Mouse (Mus musculus) myocyte (in vitro differentiated cells): ENCODE data around the gene Pet117. TPM values are rescaled to one million over a fixed set of nuclear protein-coding genes. Genes with fewer than 3 reads are reported as not detected.

Experiments used
- H3K27me3 ChIP-seq: one replicate; pipeline ENCODE4 v1.6.1; 2011; ENCODE audit not compliant: control insufficient read depth, insufficient read depth, insufficient read length
- H3K36me3 ChIP-seq: one replicate; pipeline ENCODE4 v1.6.1; 2011; ENCODE audit not compliant: control insufficient read depth, insufficient read depth
- H3K4me2 ChIP-seq: one replicate; pipeline ENCODE4 v1.6.1; 2011; ENCODE audit warnings: low read depth, control low read depth
- H3K4me3 ChIP-seq: one replicate; pipeline ENCODE4 v1.5.1; 2011; ENCODE audit warnings: mild to moderate bottlenecking, control low read depth, moderate library complexity
- H3K79me2 ChIP-seq: one replicate; pipeline ENCODE4 v1.6.1; 2011; ENCODE audit not compliant: control insufficient read depth, insufficient read depth
- H3ac ChIP-seq: one replicate; pipeline ENCODE4 v1.6.1; 2011; ENCODE audit not compliant: control insufficient read depth, insufficient read length
- CEBPB ChIP-seq: IDR thresholded peaks from 2 replicates; pipeline ENCODE4 v1.6.1; 2011; ENCODE audit warnings: mild to moderate bottlenecking, moderate library complexity; ENCODE audit not compliant: poor library complexity, insufficient read depth, severe bottlenecking
- E2F4 ChIP-seq: IDR thresholded peaks from one replicate; pipeline ENCODE4 v1.6.1; 2011; ENCODE audit warnings: mild to moderate bottlenecking, control low read depth, moderate library complexity; ENCODE audit not compliant: insufficient read depth
- MAX ChIP-seq: IDR thresholded peaks from one replicate; pipeline ENCODE4 v1.6.1; 2011; ENCODE audit warnings: low read depth, mild to moderate bottlenecking, control low read depth
- MYOD1 ChIP-seq, 3 experiments: IDR thresholded peaks; one replicate each; pipeline ENCODE4 v1.6.1; 2011; ENCODE audit warnings: control low read depth in 2 of 3, low read depth in 2 of 3, mild to moderate bottlenecking in 2 of 3, moderate library complexity in 1 of 3; ENCODE audit not compliant: insufficient read length in 2 of 3, control insufficient read depth in 1 of 3
- MYOG ChIP-seq, 3 experiments: IDR thresholded peaks; one replicate each; pipeline ENCODE4 v1.6.1; 2011; ENCODE audit warnings: control low read depth in 2 of 3, low read depth in 2 of 3, mild to moderate bottlenecking in 2 of 3; ENCODE audit not compliant: insufficient read length in 2 of 3, control insufficient read depth in 1 of 3, insufficient read depth in 1 of 3
- POLR2A ChIP-seq: IDR thresholded peaks from one replicate; pipeline ENCODE4 v1.6.1; 2011; ENCODE audit warnings: low read depth, mild to moderate bottlenecking, control low read depth, moderate library complexity; ENCODE audit not compliant: insufficient read length
- POLR2AphosphoS2 ChIP-seq: IDR thresholded peaks from one replicate; pipeline ENCODE4 v1.6.1; 2011; ENCODE audit warnings: low read depth, control low read depth; ENCODE audit not compliant: insufficient read length
- REST ChIP-seq: IDR thresholded peaks from one replicate; pipeline ENCODE4 v1.6.1; 2011; ENCODE audit warnings: mild to moderate bottlenecking, control low read depth, moderate library complexity; ENCODE audit not compliant: insufficient read depth, insufficient read length
- SRF ChIP-seq: IDR thresholded peaks from one replicate; pipeline ENCODE4 v1.6.1; 2011; ENCODE audit warnings: low read depth; ENCODE audit not compliant: control insufficient read depth, insufficient read length
- TCF12 ChIP-seq: IDR thresholded peaks from one replicate; pipeline ENCODE4 v1.6.1; 2011; ENCODE audit warnings: mild to moderate bottlenecking, control low read depth; ENCODE audit not compliant: poor library complexity, insufficient read depth, severe bottlenecking
- TCF3 ChIP-seq: IDR thresholded peaks from one replicate; pipeline ENCODE4 v1.6.1; 2011; ENCODE audit warnings: low read depth, control low read depth; ENCODE audit not compliant: insufficient read length
- USF1 ChIP-seq: IDR thresholded peaks from one replicate; pipeline ENCODE4 v1.6.1; 2011; ENCODE audit warnings: low read depth, mild to moderate bottlenecking, control low read depth, moderate library complexity
- polyA plus RNA-seq: library from polyadenylated mRNA; unstranded; fragments of >200 nt; fragmentation: generic; extraction: Trizol; gene quantifications from one replicate; pipeline ENCODE4 v1.2.1, GENCODE M21; 2012; ENCODE audit warnings: missing spikeins

Gene Pet117
- polyA plus RNA-seq, 1 experiment: 3.1 TPM

- no peak overlapping the region for H3K4me2 ChIP-seq
- no peak overlapping the region for H3ac ChIP-seq
- no peak for TF ChIP-seq MYOD1 (IDR thresholded peaks at IDR 0.05; ENCODE audit: control insufficient read depth in 1 of 3, insufficient read length in 2 of 3, low read depth in 2 of 3)
- TF ChIP-seq MAX: no peak
- TF ChIP-seq TCF3: no peak
- TF ChIP-seq MYOG (IDR thresholded peaks at IDR 0.05; ENCODE audit: control insufficient read depth in 1 of 3, insufficient read depth in 1 of 3, insufficient read length in 2 of 3, low read depth in 2 of 3): no peak
- no peak for TF ChIP-seq E2F4
- no peak for TF ChIP-seq SRF
- TF ChIP-seq POLR2A: no peak
- no peak for TF ChIP-seq CEBPB
- no peak for TF ChIP-seq REST
- no peak for TF ChIP-seq USF1
- no peak for TF ChIP-seq POLR2AphosphoS2
- no peak for TF ChIP-seq TCF12
- H3K27me3 ChIP-seq: no peaks in the 10 kb centered on the region
- peaks cover 40% of the 10 kb centered on the region for H3K36me3 ChIP-seq
- H3K4me3 ChIP-seq: no peak overlapping the region
- no peaks in the 10 kb centered on the region for H3K79me2 ChIP-seq
These were observed 30.7 kb downstream of the Pet117 start for GRCm38 (mm10) chr2:144399531-144399930.

DNA sequence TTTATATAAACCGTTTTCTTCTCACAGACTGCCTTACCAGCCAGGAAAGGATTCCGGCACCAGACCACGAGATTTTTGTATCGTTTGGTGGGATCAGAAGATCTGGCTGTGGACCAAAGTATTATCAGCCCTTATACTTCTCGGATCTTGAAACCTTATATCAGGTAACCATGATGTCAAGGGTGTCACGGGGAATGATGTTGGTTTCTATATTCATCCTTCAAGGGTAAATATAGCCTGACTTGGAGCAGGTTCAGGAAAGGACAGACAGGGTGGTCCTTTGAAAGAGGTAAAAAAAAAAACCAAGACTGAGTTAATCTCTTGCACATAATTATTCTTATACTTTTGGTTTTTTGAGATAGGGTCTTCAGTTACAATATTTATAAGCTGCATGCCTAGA lies 31.9 kb downstream of the Pet117 start:
- Histone ChIP-seq H3K27me3 (no peaks in the 10 kb centered on the region), H3K4me2 (no peak overlapping the region), H3K4me3 (no peak overlapping the region), H3K36me3 (peaks cover 43% of the 10 kb centered on the region), H3K79me2 (no peaks in the 10 kb centered on the region), H3ac (no peak overlapping the region)
- TF ChIP-seq TCF12: no peak
- no peak for TF ChIP-seq MAX
- TF ChIP-seq USF1: no peak
- TF ChIP-seq POLR2A: no peak
- TF ChIP-seq REST: no peak
- no peak for TF ChIP-seq SRF
- TF ChIP-seq TCF3: no peak
- no peak for TF ChIP-seq MYOD1 (IDR thresholded peaks at IDR 0.05; ENCODE audit: control insufficient read depth in 1 of 3, insufficient read length in 2 of 3, low read depth in 2 of 3)
- no peak for TF ChIP-seq POLR2AphosphoS2

DNA sequence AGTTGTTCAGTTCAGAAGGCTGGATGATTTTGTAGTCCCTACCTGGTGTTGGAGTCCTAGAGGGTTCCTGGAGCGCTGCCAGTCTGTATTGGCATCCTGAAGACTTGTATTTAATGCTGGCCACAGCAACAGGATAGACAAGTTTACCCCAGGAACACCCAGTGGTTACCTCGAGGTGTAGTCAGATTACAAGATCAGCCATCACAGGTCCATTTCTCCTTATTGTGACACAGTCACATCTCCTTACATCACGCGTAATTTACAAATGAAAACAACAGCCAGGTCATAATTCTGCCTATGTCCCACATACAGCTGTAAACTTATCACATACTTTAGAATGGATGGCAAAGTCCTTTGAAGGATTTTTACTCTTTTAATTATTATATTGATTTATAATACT lies 40.2 kb downstream of the Pet117 start:
- Histone ChIP-seq H3ac (no peak overlapping the region), H3K4me2 (no peak overlapping the region), H3K79me2 (no peaks in the 10 kb centered on the region), H3K4me3 (no peak overlapping the region), H3K27me3 (no peaks in the 10 kb centered on the region), H3K36me3 (peaks cover 35% of the 10 kb centered on the region)
- TF ChIP-seq SRF (no peak), POLR2A (no peak), CEBPB (no peak), USF1 (no peak), POLR2AphosphoS2 (no peak), TCF3 (no peak), E2F4 (no peak)

DNA sequence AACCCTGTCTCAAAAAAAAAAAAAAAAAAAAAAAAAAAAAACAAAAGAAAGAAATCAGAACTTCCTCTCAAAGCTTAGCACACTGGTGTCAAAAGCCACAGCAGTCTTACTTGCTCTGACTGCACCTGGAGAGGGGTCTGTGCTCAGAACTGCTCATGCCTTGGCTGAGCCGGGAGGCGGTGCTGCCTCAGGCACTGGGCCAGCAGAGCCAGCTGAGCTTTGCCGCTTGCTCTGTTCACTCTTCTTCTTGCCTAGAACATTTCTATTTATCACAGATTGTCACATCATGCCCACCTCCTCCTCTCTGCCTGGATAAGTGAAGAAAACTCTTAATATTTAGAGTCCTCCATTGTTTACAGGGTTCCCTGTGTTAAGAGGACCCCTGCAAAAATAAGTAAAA lies 41.8 kb downstream of the Pet117 start:
- no peaks in the 10 kb centered on the region for H3K79me2 ChIP-seq
- H3K4me3 ChIP-seq: no peak overlapping the region
- no peak overlapping the region for H3ac ChIP-seq
- TF ChIP-seq CEBPB (no peak), MYOD1 (IDR thresholded peaks at IDR 0.05; ENCODE audit: control insufficient read depth in 1 of 3, insufficient read length in 2 of 3, low read depth in 2 of 3) (no peak), POLR2AphosphoS2 (no peak), USF1 (no peak)
- no peak overlapping the region for H3K4me2 ChIP-seq
- H3K36me3 ChIP-seq: peaks cover 22% of the 10 kb centered on the region
- no peaks in the 10 kb centered on the region for H3K27me3 ChIP-seq

DNA sequence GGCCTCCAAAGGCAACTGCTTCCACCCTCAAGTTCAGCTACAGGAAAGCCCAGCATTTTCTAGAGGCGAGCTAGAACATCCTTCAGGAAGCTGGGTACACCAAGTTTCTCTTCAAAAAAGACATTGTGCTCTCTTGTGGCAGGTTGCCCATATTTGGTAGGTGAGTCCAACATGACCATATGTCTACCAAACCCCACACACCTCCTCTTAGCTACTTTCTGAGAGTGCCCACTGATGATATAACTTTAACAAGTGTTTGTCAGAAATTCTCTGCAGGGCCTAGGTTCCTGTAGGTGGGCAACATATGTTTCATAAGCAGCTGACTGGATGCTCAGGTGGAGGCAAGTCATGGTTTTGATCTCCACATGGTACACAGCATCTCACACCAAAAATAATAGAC lies 45.9 kb downstream of the Pet117 start:
- TF ChIP-seq E2F4: no peak
- no peak for TF ChIP-seq MYOD1 (IDR thresholded peaks at IDR 0.05; ENCODE audit: control insufficient read depth in 1 of 3, insufficient read length in 2 of 3, low read depth in 2 of 3)
- TF ChIP-seq SRF: no peak
- TF ChIP-seq POLR2A: no peak
- no peak for TF ChIP-seq USF1
- no peak for TF ChIP-seq POLR2AphosphoS2
- TF ChIP-seq MAX: no peak
- no peak for TF ChIP-seq REST
- TF ChIP-seq CEBPB: no peak
- no peak for TF ChIP-seq TCF3
- TF ChIP-seq MYOG (IDR thresholded peaks at IDR 0.05; ENCODE audit: control insufficient read depth in 1 of 3, insufficient read depth in 1 of 3, insufficient read length in 2 of 3, low read depth in 2 of 3): no peak
- no peak for TF ChIP-seq TCF12
- H3K4me2 ChIP-seq: no peak overlapping the region

More for the DNA sequence above, 45.9 kb downstream of the Pet117 start:
- Histone ChIP-seq H3K4me3 (no peak overlapping the region), H3K79me2 (no peaks in the 10 kb centered on the region), H3ac (no peak overlapping the region), H3K36me3 (no peaks in the 10 kb centered on the region), H3K27me3 (no peaks in the 10 kb centered on the region)
